Mouse (Mus musculus): ENCODE measurements around the gene Znfx1. TPM values are rescaled to one million over a fixed set of nuclear protein-coding genes. Genes with fewer than 3 reads are reported as not detected.

The Znfx1 gene
- total RNA-seq, 2 experiments from 2014 or later, result 28.2 to 29.1 TPM

- no peak for ATAC-seq (replicated peaks; ENCODE audit: poor library complexity, severe bottlenecking)
These were observed 6.4 kb downstream of the Znfx1 start for GRCm38 (mm10) chr2:167056210-167056941.

- no peak for ATAC-seq (replicated peaks; ENCODE audit: poor library complexity, severe bottlenecking)
These were observed 7.4 kb downstream of the Znfx1 start for GRCm38 (mm10) chr2:167055386-167055785.

- ATAC-seq (replicated peaks; ENCODE audit: poor library complexity, severe bottlenecking), result no peak
These were observed 9.5 kb downstream of the Znfx1 start for GRCm38 (mm10) chr2:167053127-167053844.

DNA sequence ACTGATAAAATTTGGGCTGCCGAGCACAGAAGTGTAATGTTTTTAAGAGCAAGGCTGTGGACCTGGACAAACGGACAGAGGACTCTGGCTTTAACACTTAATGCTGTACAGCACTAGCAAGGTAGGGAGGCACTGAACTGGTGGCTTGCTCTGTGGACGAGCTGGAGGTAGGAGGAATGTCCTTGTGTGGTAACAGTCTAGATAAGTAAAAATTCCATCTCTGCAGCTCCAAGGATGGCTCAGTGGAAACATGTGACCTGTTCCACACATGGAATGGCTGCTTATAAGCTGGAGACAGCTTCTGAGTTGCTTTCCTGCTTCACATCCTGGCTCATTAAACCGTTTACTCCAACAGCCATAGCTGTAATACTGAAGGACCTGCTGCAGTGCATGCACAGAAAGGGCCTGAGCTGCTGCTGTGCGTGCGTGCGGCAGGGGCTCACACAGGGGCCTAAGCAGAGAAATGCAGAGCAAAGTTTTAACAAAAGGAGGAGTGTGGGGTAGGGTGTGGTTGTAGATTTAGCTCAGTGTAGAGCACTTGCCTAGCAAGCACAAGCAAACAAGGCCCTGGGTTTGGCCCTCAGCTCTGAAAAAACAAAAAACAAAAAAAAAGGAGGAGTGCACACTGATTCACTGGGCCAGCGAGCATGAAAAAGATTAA lies 14.0 kb downstream of the Znfx1 start:
- ATAC-seq (replicated peaks; ENCODE audit: poor library complexity, severe bottlenecking), result no peak

- no peak for ATAC-seq (replicated peaks; ENCODE audit: poor library complexity, severe bottlenecking)
These were observed 14.6 kb downstream of the Znfx1 start for GRCm38 (mm10) chr2:167048223-167048622.

DNA sequence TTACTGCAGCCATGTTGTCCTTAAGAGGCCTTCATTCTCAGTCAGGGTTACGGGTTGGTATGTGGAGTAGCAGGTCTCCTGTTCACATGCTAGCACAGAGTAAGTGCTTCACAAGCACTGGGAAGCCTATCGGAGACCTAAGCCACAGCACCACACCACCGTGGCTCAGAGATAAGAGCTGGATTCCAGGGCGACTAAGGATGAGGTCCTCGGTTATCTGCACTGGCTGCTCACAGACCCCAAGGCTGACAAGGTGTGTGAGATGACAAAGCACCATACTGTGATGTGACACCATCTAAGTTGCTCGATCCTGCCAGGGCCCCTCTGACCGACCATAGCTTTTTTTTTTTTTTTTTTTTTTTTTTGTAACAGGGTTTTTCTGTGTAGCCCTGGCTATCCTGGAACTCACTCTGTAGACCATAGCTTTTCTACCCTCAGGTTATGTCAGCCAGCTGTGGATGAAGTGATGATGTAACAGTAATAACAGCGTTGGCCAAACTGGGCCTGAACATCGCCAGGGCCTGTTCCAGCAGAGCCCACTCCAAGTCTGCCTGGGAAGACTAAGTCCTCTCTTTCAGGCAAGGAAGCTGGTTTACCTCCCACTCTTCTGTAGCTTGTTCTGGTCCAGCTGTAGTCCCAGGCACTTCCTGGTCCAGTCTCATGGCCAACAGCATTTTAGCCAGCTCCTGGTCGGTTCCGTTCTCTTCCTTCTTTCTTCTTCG lies 19.3 kb downstream of the Znfx1 start:
- ATAC-seq (replicated peaks; ENCODE audit: poor library complexity, severe bottlenecking), result no peak

GRCm38 (mm10) chr2:167039386-167039785 lies 23.4 kb downstream of the Znfx1 start:
- no peak for ATAC-seq (replicated peaks; ENCODE audit: poor library complexity, severe bottlenecking)

GRCm38 (mm10) chr2:167038716-167039115 lies 24.1 kb downstream of the Znfx1 start:
- no peak for ATAC-seq (replicated peaks; ENCODE audit: poor library complexity, severe bottlenecking)

GRCm38 (mm10) chr2:167038297-167038696 lies 24.5 kb downstream of the Znfx1 start:
- no peak for ATAC-seq (replicated peaks; ENCODE audit: poor library complexity, severe bottlenecking)

- no peak for ATAC-seq (replicated peaks; ENCODE audit: poor library complexity, severe bottlenecking)
These were observed 25.1 kb downstream of the Znfx1 start for GRCm38 (mm10) chr2:167037710-167038109.

GRCm38 (mm10) chr2:167030507-167030906 lies 32.3 kb downstream of the Znfx1 start:
- ATAC-seq (replicated peaks; ENCODE audit: poor library complexity, severe bottlenecking), result no peak

DNA sequence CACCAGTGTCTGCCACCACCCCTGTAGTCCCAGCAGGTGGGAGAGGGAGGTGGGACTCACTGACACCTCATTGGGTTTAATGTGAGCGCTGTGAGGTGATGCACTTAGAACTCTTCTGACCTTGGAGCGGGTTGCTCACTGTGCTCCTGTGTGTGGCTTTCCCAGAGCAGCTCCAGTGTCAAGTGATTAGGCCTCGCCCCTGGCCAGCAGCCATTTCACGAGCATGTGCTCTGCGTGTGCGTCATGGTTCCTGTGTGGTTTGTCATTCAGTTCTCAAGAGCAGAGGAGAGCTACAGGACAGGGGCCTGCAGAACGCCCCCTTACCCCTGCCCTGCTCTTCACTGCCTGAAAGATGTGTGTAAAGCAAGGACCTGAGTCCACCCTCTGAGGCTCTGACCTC lies 34.3 kb downstream of the Znfx1 start:
- no peak for ATAC-seq (replicated peaks; ENCODE audit: poor library complexity, severe bottlenecking)

DNA sequence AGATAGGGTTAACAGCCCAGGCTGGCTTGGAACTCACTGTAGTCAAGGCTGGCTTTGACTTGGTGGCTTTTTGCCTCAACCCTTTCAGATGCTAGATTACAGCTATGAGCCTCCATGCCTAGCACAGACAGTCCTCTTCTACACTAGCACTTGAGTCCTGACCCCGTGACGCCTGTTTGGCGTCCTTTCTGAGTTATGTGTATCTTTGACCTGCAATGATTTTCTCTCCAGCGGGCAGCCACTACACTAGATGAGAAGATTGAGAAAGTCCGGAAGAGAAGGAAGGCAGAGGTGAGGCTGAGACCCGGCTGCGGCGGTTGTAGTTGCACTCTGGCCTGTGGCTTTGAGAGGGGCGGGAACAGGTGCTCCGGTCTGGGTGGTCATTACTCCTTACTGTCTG lies 43.4 kb downstream of the Znfx1 start:
- ATAC-seq (replicated peaks; ENCODE audit: poor library complexity, severe bottlenecking), result no peak

DNA sequence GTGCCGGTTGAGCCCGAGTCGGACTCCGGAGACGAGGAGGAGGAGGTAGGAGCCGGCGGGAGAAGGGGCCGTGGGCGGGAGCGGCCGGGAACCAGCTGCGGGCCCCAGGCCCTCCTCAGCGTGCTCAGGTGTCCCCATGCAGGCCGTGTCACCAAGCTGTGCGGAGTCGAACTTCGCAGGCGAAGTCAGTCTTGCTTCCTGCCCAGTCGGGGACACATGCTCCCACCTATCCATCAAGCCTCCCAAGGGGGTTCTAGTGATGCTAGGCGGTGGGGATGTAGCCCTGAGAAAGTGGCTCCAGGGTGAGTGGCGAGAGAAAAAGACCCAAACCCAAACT lies 47.5 kb downstream of the Znfx1 start:
- ATAC-seq (replicated peaks; ENCODE audit: poor library complexity, severe bottlenecking), result no peak

GRCm38 (mm10) chr2:167014702-167015381 lies 48.0 kb downstream of the Znfx1 start, which contains the start of gene Ddx27:
TSS of gene Ddx27 (plus strand) at chr2:167015193.
- ATAC-seq (replicated peaks; ENCODE audit: poor library complexity, severe bottlenecking), result peak; percentile 96

DNA sequence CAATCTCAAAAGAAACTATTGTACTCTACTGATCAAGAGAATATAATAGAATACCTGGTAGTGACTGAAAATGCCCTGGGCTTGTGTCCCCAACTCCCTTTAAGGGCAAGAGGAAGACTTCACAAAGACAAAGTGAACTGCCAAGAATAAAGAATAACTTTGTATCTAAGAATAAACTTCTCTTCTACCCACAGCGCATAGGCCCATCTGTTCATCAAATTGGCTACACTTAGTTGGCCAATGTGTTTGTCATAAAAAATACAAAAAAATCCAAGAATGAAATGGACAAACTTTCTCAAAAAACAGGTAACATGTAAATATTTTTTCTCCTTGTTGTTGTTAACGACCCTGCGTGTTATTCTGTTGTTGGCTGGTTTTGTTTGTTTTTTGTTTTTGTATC lies 52.3 kb downstream of the Znfx1 start:
- no peak for ATAC-seq (replicated peaks; ENCODE audit: poor library complexity, severe bottlenecking)

DNA sequence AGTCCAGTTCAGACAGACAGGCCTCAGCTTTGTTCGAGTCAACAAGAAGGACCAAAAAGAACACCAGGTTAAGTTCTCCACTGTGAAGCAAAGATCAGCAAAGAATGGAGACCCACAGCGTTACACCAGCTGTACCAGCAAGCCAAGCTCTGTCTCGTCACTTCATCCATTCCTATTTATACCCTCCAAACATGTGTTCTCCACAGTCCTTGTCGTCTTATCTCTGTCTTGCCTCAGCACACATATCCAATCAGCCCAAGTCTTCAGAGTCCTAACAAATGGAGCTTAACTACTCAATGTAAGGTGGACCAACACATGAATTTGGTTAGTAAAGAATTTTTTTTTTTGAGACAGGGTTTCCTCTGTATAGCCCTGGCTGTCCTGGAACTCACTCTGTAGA lies 53.3 kb downstream of the Znfx1 start:
- ATAC-seq (replicated peaks; ENCODE audit: poor library complexity, severe bottlenecking), result no peak

- peak; percentile 59 for ATAC-seq (replicated peaks; ENCODE audit: poor library complexity, severe bottlenecking)
These were observed 55.2 kb downstream of the Znfx1 start for GRCm38 (mm10) chr2:167007565-167007964.

GRCm38 (mm10) chr2:167007001-167007491 lies 55.8 kb downstream of the Znfx1 start:
- ATAC-seq (replicated peaks; ENCODE audit: poor library complexity, severe bottlenecking), result peak; percentile 73

- ATAC-seq (replicated peaks; ENCODE audit: poor library complexity, severe bottlenecking), result no peak
These were observed 56.5 kb downstream of the Znfx1 start for GRCm38 (mm10) chr2:167006355-167006754.
